Mouse (Mus musculus): Measurements from ENCODE around the gene Ccdc87. TPM values are rescaled to one million over a fixed set of nuclear protein-coding genes. Genes with fewer than 3 reads are reported as not detected.

Gene Ccdc87
- polyA plus RNA-seq, 2 experiments from 2014 or later = not detected

Other genes starting within 250 kb of the Ccdc87 start
- gene Lrfn4, start 223.7 kb upstream of the Ccdc87 start, polyA plus RNA-seq (2017; shearing (Covaris generic)) = under 1 TPM in 1 of 2 experiments, not detected in 1; 0.31 TPM
- 10 to 100 TPM; 38.4 to 47.2 TPM for gene Rce1, start 213.7 kb upstream of the Ccdc87 start, polyA plus RNA-seq (2017; shearing (Covaris generic))
- not detected for gene Gm960, start 140.7 kb upstream of the Ccdc87 start, polyA plus RNA-seq (2017; shearing (Covaris generic))
- under 1 TPM; 0.11 to 0.17 TPM for gene Sptbn2, start 128.2 kb upstream of the Ccdc87 start, polyA plus RNA-seq (2017; shearing (Covaris generic))
- 100 to 1,000 TPM in 1 of 2 experiments, 10 to 100 TPM in 1; 87.2 to 107 TPM for gene Rbm4b, start 82.9 kb upstream of the Ccdc87 start, polyA plus RNA-seq (2017; shearing (Covaris generic))
- gene Rbm4, start 45.5 kb upstream of the Ccdc87 start, polyA plus RNA-seq (2017; shearing (Covaris generic)) = 10 to 100 TPM; 25.8 to 50.9 TPM
- 10 to 100 TPM; 36.1 to 36.5 TPM for gene Gm21992, start 27.8 kb upstream of the Ccdc87 start, polyA plus RNA-seq (2017; shearing (Covaris generic))
- gene Rbm14, start 27.7 kb upstream of the Ccdc87 start, polyA plus RNA-seq (2017; shearing (Covaris generic)) = 10 to 100 TPM; 18.3 to 54.9 TPM
- gene Ccs, start within 50 bp of the Ccdc87 start, polyA plus RNA-seq (2017; shearing (Covaris generic)) = 100 to 1,000 TPM in 1 of 2 experiments, 10 to 100 TPM in 1; 94.7 to 162 TPM
- gene Ctsf, start 15.8 kb downstream of the Ccdc87 start, polyA plus RNA-seq (2017; shearing (Covaris generic)) = under 1 TPM; 0.66 to 0.67 TPM
- gene Actn3, start 38.5 kb downstream of the Ccdc87 start, polyA plus RNA-seq (2017; shearing (Covaris generic)) = not detected
- gene Zdhhc24, start 39.3 kb downstream of the Ccdc87 start, polyA plus RNA-seq (2017; shearing (Covaris generic)) = 1 to 10 TPM; 6.3 to 6.7 TPM
- gene Bbs1, start 67.3 kb downstream of the Ccdc87 start, polyA plus RNA-seq (2017; shearing (Covaris generic)) = 1 to 10 TPM in 1 of 2 experiments, not detected in 1; 1.4 TPM
- gene Dpp3, start 88.9 kb downstream of the Ccdc87 start, polyA plus RNA-seq (2017; shearing (Covaris generic)) = 10 to 100 TPM; 38.4 to 59.4 TPM
- under 1 TPM in 1 of 2 experiments, not detected in 1; 0.25 TPM for gene Peli3, start 103.8 kb downstream of the Ccdc87 start, polyA plus RNA-seq (2017; shearing (Covaris generic))
- gene Mrpl11, start 122.8 kb downstream of the Ccdc87 start, polyA plus RNA-seq (2017; shearing (Covaris generic)) = 10 to 100 TPM; 79.9 to 91.1 TPM
- gene Npas4, start 150.9 kb downstream of the Ccdc87 start, polyA plus RNA-seq (2017; shearing (Covaris generic)) = under 1 TPM; 0.32 to 0.83 TPM
- 1 to 10 TPM in 1 of 2 experiments, under 1 TPM in 1; 0.46 to 2.1 TPM for gene Slc29a2, start 184.5 kb downstream of the Ccdc87 start, polyA plus RNA-seq (2017; shearing (Covaris generic))
- gene B4gat1, start 199.5 kb downstream of the Ccdc87 start, polyA plus RNA-seq (2017; shearing (Covaris generic)) = 10 to 100 TPM; 10.5 to 13.4 TPM
- gene AC124502.3, start 199.5 kb downstream of the Ccdc87 start, polyA plus RNA-seq (2017; shearing (Covaris generic)) = under 1 TPM; 0.40 to 0.68 TPM
- 100 to 1,000 TPM in 1 of 2 experiments, 10 to 100 TPM in 1; 91.4 to 102 TPM for gene Brms1, start 202.0 kb downstream of the Ccdc87 start, polyA plus RNA-seq (2017; shearing (Covaris generic))
- under 1 TPM in 1 of 2 experiments, not detected in 1; 0.13 TPM for gene Rin1, start 211.1 kb downstream of the Ccdc87 start, polyA plus RNA-seq (2017; shearing (Covaris generic))
- gene Cd248, start 228.7 kb downstream of the Ccdc87 start, polyA plus RNA-seq (2017; shearing (Covaris generic)) = not detected
- not detected for gene Tmem151a, start 246.2 kb downstream of the Ccdc87 start, polyA plus RNA-seq (2017; shearing (Covaris generic))
- gene Yif1a, start 249.2 kb downstream of the Ccdc87 start, polyA plus RNA-seq (2017; shearing (Covaris generic)) = 10 to 100 TPM; 49.2 to 51.1 TPM

All from activated CD4-positive, CD25-positive, alpha-beta regulatory T cell, adult 4 months (primary cell).